Mouse (Mus musculus) bone marrow, adult 2 months (tissue): ENCODE data around the gene Masp2.

Experiments used
- CTCF ChIP-seq: fragments of 200-500 bp; IDR thresholded peaks from 2 replicates; pipeline ENCODE4 v1.5.1; 2011; ENCODE audit warnings: low read length, control low read depth; ENCODE audit not compliant: control insufficient read depth, insufficient read depth
- POLR2A ChIP-seq: fragments of 200-500 bp; IDR thresholded peaks from 2 replicates; pipeline ENCODE4 v1.6.1; 2011; ENCODE audit warnings: low read depth, mild to moderate bottlenecking, control low read depth, low read length, borderline replicate concordance; ENCODE audit not compliant: control insufficient read depth

GRCm38 (mm10) chr4:148600316-148600715, 2.0 kb upstream of the Masp2 start:
- TF ChIP-seq CTCF (no peak), POLR2A (no peak)
